Mouse (Mus musculus) forebrain, embryonic 13.5 days (tissue): ENCODE results near the gene Gm11096. TPM values are rescaled to one million over a fixed set of nuclear protein-coding genes. Genes with fewer than 3 reads are reported as not detected.
A peak's percentile ranks its signal among the peaks of the same experiment; 100 is the strongest.

Experiments
- ATAC-seq: fragments of 200-750 bp; cut with Nextera tagmentation; 2 replicates; pipeline ENCODE4 v1.8.0; 2017
- H3K27ac ChIP-seq: fragments of 300-500 bp; sonication (generic); 2 replicates; pipeline ENCODE4 v1.5.1; 2015; ENCODE audit warnings: inconsistent platforms, mild to moderate bottlenecking, moderate library complexity
- H3K27me3 ChIP-seq: fragments of 300-500 bp; sonication (generic); 2 replicates; pipeline ENCODE4 v1.6.1; 2015; ENCODE audit warnings: mild to moderate bottlenecking, inconsistent platforms
- H3K36me3 ChIP-seq: fragments of 300-500 bp; sonication (generic); 2 replicates; pipeline ENCODE4 v1.6.1; 2015; ENCODE audit warnings: mild to moderate bottlenecking, inconsistent platforms; ENCODE audit not compliant: poor library complexity, severe bottlenecking
- H3K4me1 ChIP-seq: fragments of 300-500 bp; sonication (generic); 2 replicates; pipeline ENCODE4 v1.6.1; 2015; ENCODE audit warnings: inconsistent platforms
- H3K4me2 ChIP-seq: fragments of 300-500 bp; sonication (generic); 2 replicates; pipeline ENCODE4 v1.6.1; 2015; ENCODE audit warnings: inconsistent platforms, mild to moderate bottlenecking, moderate library complexity
- H3K4me3 ChIP-seq: fragments of 300-500 bp; sonication (generic); 2 replicates; pipeline ENCODE4 v1.5.1; 2015; ENCODE audit warnings: mild to moderate bottlenecking, inconsistent platforms
- H3K9ac ChIP-seq: fragments of 300-500 bp; sonication (generic); 2 replicates; pipeline ENCODE4 v1.6.1; 2015; ENCODE audit warnings: mild to moderate bottlenecking, inconsistent platforms
- H3K9me3 ChIP-seq: fragments of 300-500 bp; sonication (generic); replicated peaks from 2 replicates; pipeline ENCODE4 v1.6.1; 2016; ENCODE audit warnings: inconsistent platforms
- WGBS: fragments of 180-500 bp; shearing (Covaris S2); methylation state at CpG from one replicate; pipeline ENCODE4 v1.1.7; 2015; 5-methylcytosine and 5-hydroxymethylcytosine counted together
- polyA plus RNA-seq: library from polyadenylated mRNA; unstranded; fragments of >200 nt; fragmentation: Nextera tagmentation; extraction: Ambion mirVana; gene quantifications from 2 replicates; pipeline ENCODE4 v1.2.1, GENCODE M21; 2015

Gm11096 gene
- polyA plus RNA-seq, 1 experiment from 2014 or later: not detected

DNA sequence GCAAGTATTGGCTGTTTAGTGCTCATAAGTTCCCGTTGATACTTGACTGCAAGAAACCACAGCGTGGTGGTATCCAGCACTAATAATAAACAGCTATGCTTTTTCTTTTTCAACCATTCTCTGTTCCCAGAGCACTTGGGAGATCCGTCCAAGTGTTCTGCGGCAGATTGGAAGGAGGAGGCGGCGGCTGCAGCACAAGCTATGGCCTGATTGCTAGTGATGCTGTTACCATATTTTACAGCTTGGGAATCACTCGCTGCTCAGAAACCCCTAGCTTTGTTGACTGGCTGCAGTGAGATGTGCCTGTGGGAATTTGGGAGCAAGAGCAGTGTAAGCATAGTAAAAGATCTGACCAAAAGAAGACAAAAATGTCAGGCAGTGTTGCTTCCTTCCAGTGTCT lies 14.3 kb upstream of the Gm11096 start:
- WGBS: 90% methylated on average over 7 of the region's 7 CpGs
- Histone ChIP-seq H3K4me3 (no peak overlapping the region), H3K9me3 (no peaks in the 10 kb centered on the region), H3K4me2 (no peak overlapping the region), H3K27ac (no peak overlapping the region), H3K9ac (no peak overlapping the region), H3K4me1 (no peaks in the 10 kb centered on the region), H3K36me3 (no peaks in the 10 kb centered on the region), H3K27me3 (no peaks in the 10 kb centered on the region)
- no peak for ATAC-seq

DNA sequence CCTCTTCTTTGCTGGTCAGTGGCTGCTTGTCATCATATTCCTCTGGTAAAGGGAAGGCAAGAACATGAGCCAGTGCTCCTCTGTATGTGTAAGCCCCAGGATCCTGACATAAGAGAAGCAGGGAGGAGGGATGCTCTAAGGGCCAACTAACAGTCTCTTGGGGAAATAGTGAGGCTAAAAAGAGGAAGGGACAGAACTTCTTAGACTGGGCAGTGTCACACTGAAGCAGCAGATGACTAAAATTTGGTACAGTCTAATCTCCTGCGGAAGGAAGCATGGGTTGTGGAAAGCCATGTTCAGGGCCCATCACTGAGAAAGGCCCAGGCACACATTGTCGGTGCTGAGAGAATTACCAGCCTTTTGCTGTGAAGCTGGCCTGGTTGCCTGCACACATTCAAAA lies 8.8 kb upstream of the Gm11096 start:
- no peaks in the 10 kb centered on the region for H3K27me3 ChIP-seq
- H3K4me1 ChIP-seq: no peaks in the 10 kb centered on the region
- no peaks in the 10 kb centered on the region for H3K36me3 ChIP-seq
- no peak for ATAC-seq
- no peaks in the 10 kb centered on the region for H3K9me3 ChIP-seq
- 81% methylated on average over 2 of the region's 2 CpGs for WGBS
- H3K4me2 ChIP-seq: no peak overlapping the region
- no peak overlapping the region for H3K27ac ChIP-seq
- no peak overlapping the region for H3K4me3 ChIP-seq
- H3K9ac ChIP-seq: no peak overlapping the region

DNA sequence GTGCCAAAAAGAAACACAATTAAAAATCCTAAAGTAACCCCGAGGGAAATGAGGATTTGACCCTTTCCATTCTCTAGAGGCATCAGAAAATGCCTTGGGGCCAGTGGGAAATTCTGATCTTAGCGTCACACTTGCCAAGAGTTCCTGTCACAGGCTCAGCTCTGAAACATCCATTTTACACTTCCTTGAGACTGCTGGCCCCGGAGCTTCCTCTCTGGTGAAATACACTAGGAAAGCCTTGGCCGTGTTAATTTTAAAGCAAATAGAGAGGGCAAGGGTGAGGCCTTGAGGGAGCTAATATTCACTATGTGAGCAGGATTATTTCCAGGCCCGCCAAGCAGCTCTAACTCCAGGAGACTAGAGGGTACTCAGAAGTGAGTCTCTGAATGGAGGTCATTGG lies 8.4 kb upstream of the Gm11096 start:
- ATAC-seq: no peak
- no peak overlapping the region for H3K9ac ChIP-seq
- no peak overlapping the region for H3K27ac ChIP-seq
- no peak overlapping the region for H3K4me3 ChIP-seq
- 73% methylated on average over 5 of the region's 5 CpGs for WGBS
- no peaks in the 10 kb centered on the region for H3K27me3 ChIP-seq
- H3K9me3 ChIP-seq: no peaks in the 10 kb centered on the region
- no peak overlapping the region for H3K4me2 ChIP-seq
- no peaks in the 10 kb centered on the region for H3K4me1 ChIP-seq
- no peaks in the 10 kb centered on the region for H3K36me3 ChIP-seq

- Histone ChIP-seq H3K4me3 (no peak overlapping the region), H3K4me1 (no peaks in the 10 kb centered on the region), H3K27me3 (no peaks in the 10 kb centered on the region), H3K9me3 (no peaks in the 10 kb centered on the region), H3K27ac (no peak overlapping the region), H3K36me3 (no peaks in the 10 kb centered on the region), H3K4me2 (no peak overlapping the region), H3K9ac (no peak overlapping the region)
- WGBS: 66% methylated on average over 3 of the region's 3 CpGs
- no peak for ATAC-seq
Measured at GRCm38 (mm10) chr17:81455269-81455668, 13.7 kb downstream of the Gm11096 start.

DNA sequence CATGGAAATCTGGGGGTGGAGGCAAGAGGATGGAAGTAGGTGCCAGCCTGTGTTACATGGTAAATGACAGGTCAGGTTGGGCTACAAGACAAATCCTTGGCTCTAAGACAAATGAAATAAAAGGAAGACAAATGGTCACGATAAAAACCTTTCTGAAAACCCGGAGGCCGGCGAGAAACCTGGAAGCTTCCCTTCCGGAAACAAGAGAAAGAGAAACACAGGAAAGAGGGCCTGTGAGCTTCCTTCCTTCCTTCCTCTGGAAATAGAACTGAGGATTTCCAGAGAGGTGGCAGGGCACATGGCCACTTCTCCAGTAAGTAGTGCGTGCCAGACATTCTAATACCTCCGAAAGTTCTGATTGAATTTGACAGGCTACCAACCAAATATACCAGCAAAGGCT lies 14.4 kb downstream of the Gm11096 start:
- Histone ChIP-seq H3K4me1 (no peaks in the 10 kb centered on the region), H3K36me3 (no peaks in the 10 kb centered on the region), H3K27ac (no peak overlapping the region), H3K9me3 (no peaks in the 10 kb centered on the region), H3K27me3 (no peaks in the 10 kb centered on the region), H3K9ac (no peak overlapping the region), H3K4me3 (no peak overlapping the region), H3K4me2 (no peak overlapping the region)
- no peak for ATAC-seq
- 91% methylated on average over 7 of the region's 7 CpGs for WGBS

- ATAC-seq: no peak
- Histone ChIP-seq H3K9me3 (no peaks in the 10 kb centered on the region), H3K36me3 (no peaks in the 10 kb centered on the region), H3K27me3 (no peaks in the 10 kb centered on the region), H3K4me3 (no peak overlapping the region), H3K27ac (no peak overlapping the region), H3K4me2 (no peak overlapping the region), H3K4me1 (no peaks in the 10 kb centered on the region), H3K9ac (no peak overlapping the region)
- 86% methylated on average over 3 of the region's 3 CpGs for WGBS
Measured at GRCm38 (mm10) chr17:81459379-81459778, 17.8 kb downstream of the Gm11096 start.

GRCm38 (mm10) chr17:81468941-81469340 lies 27.4 kb downstream of the Gm11096 start:
- no peaks in the 10 kb centered on the region for H3K27me3 ChIP-seq
- no peaks in the 10 kb centered on the region for H3K4me1 ChIP-seq
- no peak overlapping the region for H3K27ac ChIP-seq
- H3K4me2 ChIP-seq: no peak overlapping the region
- no peak overlapping the region for H3K4me3 ChIP-seq
- no peak for ATAC-seq
- 81% methylated on average over 5 of the region's 5 CpGs for WGBS
- no peaks in the 10 kb centered on the region for H3K9me3 ChIP-seq
- H3K36me3 ChIP-seq: no peaks in the 10 kb centered on the region
- H3K9ac ChIP-seq: no peak overlapping the region

DNA sequence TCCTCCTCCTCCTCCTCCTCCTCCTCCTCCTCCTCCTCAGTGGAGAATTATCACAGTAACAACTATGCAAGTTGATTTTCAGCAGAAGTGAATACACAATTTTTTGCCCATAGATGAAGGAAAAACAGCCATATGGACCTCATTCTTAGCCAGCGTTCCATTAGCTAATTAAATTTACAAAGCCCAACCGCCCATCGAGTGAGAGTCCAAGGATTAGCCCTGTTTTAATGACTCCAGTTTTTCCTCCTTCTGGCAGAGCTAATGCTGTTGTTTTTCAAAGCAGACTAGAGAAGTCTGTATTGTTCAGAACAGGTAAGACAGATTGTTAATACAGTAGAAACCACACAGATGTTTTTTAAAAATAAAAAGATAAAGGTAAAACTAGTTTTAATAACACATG lies 31.8 kb downstream of the Gm11096 start:
- no peak overlapping the region for H3K9ac ChIP-seq
- no peaks in the 10 kb centered on the region for H3K9me3 ChIP-seq
- no peak overlapping the region for H3K4me3 ChIP-seq
- no peak overlapping the region for H3K27ac ChIP-seq
- no peaks in the 10 kb centered on the region for H3K4me1 ChIP-seq
- peak; percentile 61; the same call in 1 of the 2 replicates for ATAC-seq
- H3K36me3 ChIP-seq: no peaks in the 10 kb centered on the region
- 13% methylated on average over 3 of the region's 3 CpGs for WGBS
- H3K27me3 ChIP-seq: no peaks in the 10 kb centered on the region
- no peak overlapping the region for H3K4me2 ChIP-seq

DNA sequence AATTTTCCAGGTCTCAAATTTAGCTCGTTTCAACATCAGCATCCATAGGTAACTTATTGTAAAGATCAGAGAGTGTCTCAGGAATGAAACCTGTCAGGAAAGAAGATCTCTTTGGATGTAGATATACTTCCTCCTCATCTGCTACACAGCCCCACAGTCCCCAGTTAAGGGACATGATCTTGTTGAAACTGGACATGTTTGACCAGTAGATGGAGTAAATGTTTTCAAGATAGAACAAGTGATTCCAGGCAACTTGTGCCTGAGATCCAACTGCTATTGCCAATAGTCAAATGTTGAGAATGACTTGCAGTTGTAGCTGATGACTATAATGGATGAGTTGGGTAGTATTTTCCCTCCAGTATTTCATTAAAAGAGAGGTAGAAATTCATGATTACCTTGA lies 35.9 kb downstream of the Gm11096 start:
- no peak overlapping the region for H3K9ac ChIP-seq
- ATAC-seq: no peak
- no peaks in the 10 kb centered on the region for H3K9me3 ChIP-seq
- no peak overlapping the region for H3K4me3 ChIP-seq
- no peaks in the 10 kb centered on the region for H3K36me3 ChIP-seq
- 85% methylated on average over 1 of the region's 1 CpGs for WGBS
- no peak overlapping the region for H3K27ac ChIP-seq
- H3K4me1 ChIP-seq: peaks cover 18% of the 10 kb centered on the region
- H3K4me2 ChIP-seq: no peak overlapping the region
- no peaks in the 10 kb centered on the region for H3K27me3 ChIP-seq

DNA sequence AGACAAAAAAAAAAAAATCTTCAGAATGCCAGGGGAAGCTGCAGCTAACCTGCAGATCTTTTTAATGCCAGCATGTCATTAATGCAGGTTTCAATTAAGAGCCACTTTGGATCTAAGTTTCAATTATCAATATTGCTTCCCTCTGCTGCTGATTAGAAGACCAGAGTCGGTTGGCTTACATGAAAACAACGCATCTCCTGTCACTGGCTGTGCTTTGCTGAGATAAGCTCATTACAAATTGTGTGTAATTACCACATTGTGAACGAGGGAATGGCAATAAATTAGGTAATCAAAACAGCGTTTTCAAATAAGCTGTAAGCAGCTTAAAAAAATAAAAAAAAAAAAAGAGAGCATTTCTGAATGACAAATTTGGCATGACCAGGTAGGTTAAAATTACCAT lies 38.2 kb downstream of the Gm11096 start:
- Histone ChIP-seq H3K4me3 (no peak overlapping the region), H3K4me2 (peak overlapping the region; percentile 32), H3K4me1 (peaks cover 18% of the 10 kb centered on the region), H3K27me3 (no peaks in the 10 kb centered on the region), H3K9me3 (no peaks in the 10 kb centered on the region), H3K36me3 (no peaks in the 10 kb centered on the region), H3K9ac (no peak overlapping the region), H3K27ac (no peak overlapping the region)
- WGBS: 20% methylated on average over 4 of the region's 4 CpGs
- no peak; the same call in 1 of the 2 replicates for ATAC-seq

GRCm38 (mm10) chr17:81480351-81481161 lies 39.0 kb downstream of the Gm11096 start:
- Histone ChIP-seq H3K27ac (no peak overlapping the region), H3K27me3 (no peaks in the 10 kb centered on the region), H3K4me1 (peaks cover 18% of the 10 kb centered on the region), H3K9ac (no peak overlapping the region), H3K36me3 (no peaks in the 10 kb centered on the region), H3K9me3 (no peaks in the 10 kb centered on the region), H3K4me2 (peak overlapping the region; percentile 32), H3K4me3 (no peak overlapping the region)
- 52% methylated on average over 21 of the region's 21 CpGs for WGBS
- ATAC-seq: peak; percentile 88

DNA sequence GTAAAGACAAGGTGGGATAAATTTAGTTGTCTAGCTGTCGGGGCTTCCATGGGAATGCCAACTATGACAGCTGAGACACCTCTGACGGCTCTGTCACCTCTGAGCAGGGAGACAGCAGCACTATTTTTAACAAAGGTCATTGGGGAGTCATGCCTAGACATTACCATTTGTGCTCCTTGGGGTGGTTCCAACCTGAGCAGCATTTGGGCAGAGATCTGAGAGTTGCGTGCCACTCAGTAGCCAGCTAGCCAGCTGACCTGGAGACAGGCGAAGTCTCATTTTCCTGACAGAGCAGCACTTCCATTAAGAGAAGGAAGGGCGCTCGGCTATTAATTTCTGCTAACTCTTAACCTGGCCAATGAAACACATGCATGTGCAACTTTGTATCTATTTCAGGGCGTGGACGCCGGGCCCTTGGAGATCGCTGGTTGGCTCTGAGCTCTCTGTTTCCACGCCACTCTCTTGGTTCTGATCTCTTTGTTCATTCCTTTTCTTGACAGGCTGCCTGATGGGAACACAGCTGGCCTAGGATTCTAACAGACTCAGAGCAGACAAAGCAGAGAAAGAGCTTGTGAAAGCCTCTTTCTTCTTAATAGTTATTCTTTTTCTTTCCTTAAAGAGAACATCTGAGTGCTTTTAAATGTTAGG lies 40.4 kb downstream of the Gm11096 start:
- peaks cover 18% of the 10 kb centered on the region for H3K4me1 ChIP-seq
- no peak overlapping the region for H3K9ac ChIP-seq
- WGBS: 50% methylated on average over 11 of the region's 11 CpGs
- peak; percentile 65 for ATAC-seq
- no peak overlapping the region for H3K27ac ChIP-seq
- H3K4me3 ChIP-seq: no peak overlapping the region
- H3K4me2 ChIP-seq: no peak overlapping the region
- H3K27me3 ChIP-seq: no peaks in the 10 kb centered on the region
- no peaks in the 10 kb centered on the region for H3K9me3 ChIP-seq
- no peaks in the 10 kb centered on the region for H3K36me3 ChIP-seq
